Mouse (Mus musculus) forebrain, embryonic 10.5 days (tissue): ENCODE measurements at regions not wholly inside any gene's neighbourhood (a gene's known extent, or its start where the extent isn't known, plus 50 kb on each side); places are given as distances from the start of the nearest gene placed in this dataset.
A peak's percentile ranks its signal among the peaks of the same experiment; 100 is the strongest.

Experiments
- DNase-seq: peaks from one replicate; pipeline ENCODE4 v3.0.0-alpha.2; 2017; ENCODE audit warnings: low spot score; ENCODE audit errors: extremely low spot score
- H3K27ac ChIP-seq: fragments of 300-500 bp; sonication (generic); 2 replicates; pipeline ENCODE4 v1.5.1; 2016; ENCODE audit warnings: mild to moderate bottlenecking
- H3K27me3 ChIP-seq: fragments of 300-500 bp; sonication (generic); 2 replicates; pipeline ENCODE4 v1.6.1; 2016; ENCODE audit warnings: mild to moderate bottlenecking; ENCODE audit not compliant: poor library complexity, severe bottlenecking
- H3K36me3 ChIP-seq: fragments of 300-500 bp; sonication (generic); replicated peaks from 2 replicates; pipeline ENCODE4 v1.6.1; 2016; ENCODE audit warnings: mild to moderate bottlenecking, moderate library complexity
- H3K4me1 ChIP-seq: fragments of 300-500 bp; sonication (generic); 2 replicates; pipeline ENCODE4 v1.6.1; 2016
- H3K4me3 ChIP-seq: fragments of 300-500 bp; sonication (generic); 2 replicates; pipeline ENCODE4 v1.5.1; 2016; ENCODE audit warnings: mild to moderate bottlenecking, moderate library complexity
- H3K9me3 ChIP-seq: fragments of 300-500 bp; sonication (generic); 2 replicates; pipeline ENCODE4 v1.6.1; 2016; ENCODE audit warnings: mild to moderate bottlenecking, moderate library complexity
- WGBS: fragments of 180-500 bp; shearing (Covaris S2); methylation state at CpG from one replicate; pipeline ENCODE4 v1.1.7; 2016; 5-methylcytosine and 5-hydroxymethylcytosine counted together

- Histone ChIP-seq H3K36me3 (no peaks in the 10 kb centered on the region), H3K4me1 (no peaks in the 10 kb centered on the region), H3K27me3 (no peaks in the 10 kb centered on the region), H3K9me3 (0 out of 2 replicates have a peak, but pooled peaks cover 3% of the 10 kb centered on the region), H3K27ac (no peak overlapping the region), H3K4me3 (no peak overlapping the region)
- WGBS = 97% methylated on average over 1 of the region's 1 CpGs
- no peak for DNase-seq
Observed at GRCm38 (mm10) chr8:30797341-30797740, 2631.2 kb upstream of the 5930422O12Rik start.

- H3K27me3 ChIP-seq = no peaks in the 10 kb centered on the region
- H3K4me3 ChIP-seq = no peak overlapping the region
- H3K36me3 ChIP-seq = no peaks in the 10 kb centered on the region
- no peaks in the 10 kb centered on the region for H3K9me3 ChIP-seq
- H3K27ac ChIP-seq = no peak overlapping the region
- no peak for DNase-seq
- H3K4me1 ChIP-seq = no peaks in the 10 kb centered on the region
- WGBS = 93% methylated on average over 5 of the region's 5 CpGs
Observed at GRCm38 (mm10) chr8:30817028-30817427, 2611.5 kb upstream of the 5930422O12Rik start.

GRCm38 (mm10) chr8:30822835-30823587, 2605.5 kb upstream of the 5930422O12Rik start:
- Histone ChIP-seq H3K4me1 (peaks cover 14% of the 10 kb centered on the region), H3K27me3 (no peaks in the 10 kb centered on the region), H3K4me3 (no peak overlapping the region), H3K27ac (no peak overlapping the region), H3K36me3 (no peaks in the 10 kb centered on the region), H3K9me3 (no peaks in the 10 kb centered on the region)
- no peak for DNase-seq
- 78% methylated on average over 25 of the region's 25 CpGs for WGBS

GRCm38 (mm10) chr8:30823588-30823938, 2604.9 kb upstream of the 5930422O12Rik start:
- 93% methylated on average over 11 of the region's 11 CpGs for WGBS
- DNase-seq = no peak
- no peaks in the 10 kb centered on the region for H3K36me3 ChIP-seq
- H3K27ac ChIP-seq = no peak overlapping the region
- H3K4me3 ChIP-seq = no peak overlapping the region
- H3K9me3 ChIP-seq = no peaks in the 10 kb centered on the region
- H3K27me3 ChIP-seq = no peaks in the 10 kb centered on the region
- peaks cover 14% of the 10 kb centered on the region for H3K4me1 ChIP-seq

- Histone ChIP-seq H3K27me3 (no peaks in the 10 kb centered on the region), H3K9me3 (no peaks in the 10 kb centered on the region), H3K36me3 (no peaks in the 10 kb centered on the region), H3K27ac (no peak overlapping the region), H3K4me1 (peaks cover 14% of the 10 kb centered on the region), H3K4me3 (no peak overlapping the region)
- WGBS = 86% methylated on average over 4 of the region's 4 CpGs
- no peak for DNase-seq
Observed at GRCm38 (mm10) chr8:30826021-30826420, 2602.5 kb upstream of the 5930422O12Rik start.

- no peak for DNase-seq
Observed at GRCm38 (mm10) chr8:30838056-30838455, 2590.5 kb upstream of the 5930422O12Rik start.

GRCm38 (mm10) chr8:30840064-30840463, 2588.4 kb upstream of the 5930422O12Rik start:
- Histone ChIP-seq H3K27ac (no peak overlapping the region), H3K27me3 (no peaks in the 10 kb centered on the region), H3K36me3 (no peaks in the 10 kb centered on the region), H3K4me1 (no peaks in the 10 kb centered on the region), H3K9me3 (peaks cover 9% of the 10 kb centered on the region; the same call in 1 of the 2 replicates), H3K4me3 (no peak overlapping the region)
- peak; percentile 82 for DNase-seq
- WGBS = 36% methylated on average over 8 of the region's 8 CpGs

More at GRCm38 (mm10) chr8:30838056-30838455, 2590.5 kb upstream of the 5930422O12Rik start:
- H3K9me3 ChIP-seq = peaks cover 6% of the 10 kb centered on the region; the same call in 1 of the 2 replicates
- H3K4me3 ChIP-seq = no peak overlapping the region
- no peak overlapping the region for H3K27ac ChIP-seq
- no peaks in the 10 kb centered on the region for H3K36me3 ChIP-seq
- no peaks in the 10 kb centered on the region for H3K4me1 ChIP-seq
- WGBS = 94% methylated on average over 8 of the region's 8 CpGs
- H3K27me3 ChIP-seq = no peaks in the 10 kb centered on the region

- Histone ChIP-seq H3K27ac (no peak overlapping the region; the same call in 1 of the 2 replicates), H3K36me3 (no peaks in the 10 kb centered on the region), H3K4me3 (no peak overlapping the region), H3K9me3 (no peaks in the 10 kb centered on the region), H3K4me1 (peaks cover 20% of the 10 kb centered on the region), H3K27me3 (no peaks in the 10 kb centered on the region)
- no peak for DNase-seq
- 40% methylated on average over 4 of the region's 4 CpGs for WGBS
Observed at GRCm38 (mm10) chr8:30863017-30863416, 2565.5 kb upstream of the 5930422O12Rik start.

- no peak overlapping the region for H3K4me3 ChIP-seq
- no peaks in the 10 kb centered on the region for H3K27me3 ChIP-seq
- H3K9me3 ChIP-seq = no peaks in the 10 kb centered on the region
- H3K27ac ChIP-seq = no peak overlapping the region
- no peaks in the 10 kb centered on the region for H3K4me1 ChIP-seq
- no peak for DNase-seq
- no peaks in the 10 kb centered on the region for H3K36me3 ChIP-seq
- WGBS = 93% methylated on average over 11 of the region's 11 CpGs
Observed at GRCm38 (mm10) chr8:30906044-30906695, 2522.3 kb upstream of the 5930422O12Rik start.

GRCm38 (mm10) chr8:30913664-30914063, 2514.8 kb upstream of the 5930422O12Rik start:
- Histone ChIP-seq H3K4me3 (no peak overlapping the region), H3K36me3 (no peaks in the 10 kb centered on the region), H3K9me3 (no peaks in the 10 kb centered on the region), H3K4me1 (peaks cover 19% of the 10 kb centered on the region), H3K27me3 (peaks cover 15% of the 10 kb centered on the region), H3K27ac (no peak overlapping the region)
- no peak for DNase-seq
- WGBS = 94% methylated on average over 5 of the region's 5 CpGs

- H3K27me3 ChIP-seq = peaks cover 15% of the 10 kb centered on the region
- 57% methylated on average over 7 of the region's 7 CpGs for WGBS
- peak overlapping the region; percentile 84; the same call in 1 of the 2 replicates for H3K27ac ChIP-seq
Observed at GRCm38 (mm10) chr8:30915127-30915526, 2513.4 kb upstream of the 5930422O12Rik start.

GRCm38 (mm10) chr8:30915601-30916171, 2512.8 kb upstream of the 5930422O12Rik start:
- Histone ChIP-seq H3K4me3 (peak overlapping the region; percentile 55), H3K27ac (peak overlapping the region; percentile 84), H3K36me3 (no peaks in the 10 kb centered on the region), H3K27me3 (peaks cover 15% of the 10 kb centered on the region), H3K9me3 (no peaks in the 10 kb centered on the region), H3K4me1 (peaks cover 20% of the 10 kb centered on the region)
- DNase-seq = peak; percentile 29
- 9% methylated on average over 13 of the region's 13 CpGs for WGBS

More at GRCm38 (mm10) chr8:30915127-30915526, 2513.4 kb upstream of the 5930422O12Rik start:
- H3K36me3 ChIP-seq = no peaks in the 10 kb centered on the region
- no peak for DNase-seq
- no peaks in the 10 kb centered on the region for H3K9me3 ChIP-seq
- H3K4me1 ChIP-seq = peaks cover 19% of the 10 kb centered on the region
- H3K4me3 ChIP-seq = no peak overlapping the region
